Mouse (Mus musculus) Patski (cell line): ENCODE results near the gene Scube1. TPM values are rescaled to one million over a fixed set of nuclear protein-coding genes. Genes with fewer than 3 reads are reported as not detected.

Experiments
- ATAC-seq: fragments of 100-300 bp; one replicate; pipeline ENCODE4 v1.8.0; 2021
- CTCF ChIA-PET: fragments of 350-600 bp; sonication (Branson Sonifier 250); formaldehyde crosslinking; loops from one replicate; lab custom pipeline; 2022; ENCODE audit warnings: inconsistent platforms; lab: Charles Lee
- POLR2A ChIA-PET: fragments of 350-600 bp; sonication (Branson Sonifier 250); formaldehyde crosslinking; loops from one replicate; lab custom pipeline; 2022; ENCODE audit warnings: antibody characterized with exemption, inconsistent platforms; lab: Charles Lee
- DNase-seq: peaks from one replicate; pipeline ENCODE4 v3.0.0-alpha.2; 2011; ENCODE audit warnings: low read depth, low spot score
- H3K27me3 ChIP-seq: fragments of 371-371 bp; one replicate; pipeline ENCODE4 v1.5.1; 2021
- CTCF ChIP-seq: fragments of 100-300 bp; IDR thresholded peaks from one replicate; pipeline ENCODE4 v1.5.1; 2021
- in situ Hi-C: fragments of 300-500 bp; cut with MboI; formaldehyde crosslinking; loops from 3 replicates; pipeline ENCODE4 v1.11.1; 2018; ENCODE audit warnings: low pct_unique_long_range_greater_than_20kb, mixed read lengths
- polyA plus RNA-seq: library from polyadenylated mRNA; unstranded; gene quantifications from one replicate; pipeline ENCODE4 v1.2.3, GENCODE M21; 2021

Scube1 gene
- polyA plus RNA-seq, 1 experiment from 2014 or later, result 0.71 TPM

GRCm38 (mm10) chr15:83594513-83595363 is 130.1 kb downstream of the Scube1 start, which contains the start of gene Ttll12:
TSS of gene Ttll12 (minus strand) at chr15:83595157.
- POLR2A ChIA-PET, result interaction anchor here (0.8 to 1.4 kb wide), 4 partner anchors 8 to 39 kb away, joined by 3 to 6 read pairs (median 3); partner anchors contain the start of genes Mcat and Tspo
- TF ChIP-seq CTCF, result no peak
- in situ Hi-C loops, result no loop called here
- H3K27me3 ChIP-seq, result no peaks in the 10 kb centered on the region
- ATAC-seq (peak; percentile 68), DNase-seq (peak; percentile 61)
- CTCF ChIA-PET, result interaction anchor here (0.8 to 0.9 kb wide), 3 partner anchors 11 to 25 kb away, joined by 3 to 4 read pairs (median 3); no protein-coding TSS in a partner anchor

- H3K27me3 ChIP-seq, result no peaks in the 10 kb centered on the region
- POLR2A ChIA-PET, result interaction anchor here (0.8 to 1.4 kb wide), 4 partner anchors 9 to 39 kb away, joined by 3 to 6 read pairs (median 3); partner anchors contain the start of genes Mcat and Tspo
- in situ Hi-C loops, result no loop called here
- ATAC-seq (peak; percentile 20), DNase-seq (no peak)
- no peak for TF ChIP-seq CTCF
- CTCF ChIA-PET, result interaction anchor here (0.8 to 0.9 kb wide), 3 partner anchors 12 to 24 kb away, joined by 3 to 4 read pairs (median 3); no protein-coding TSS in a partner anchor
These were observed 130.9 kb downstream of the Scube1 start for GRCm38 (mm10) chr15:83593702-83594512.

GRCm38 (mm10) chr15:83593189-83593585 is 131.6 kb downstream of the Scube1 start:
- no peak for TF ChIP-seq CTCF
- CTCF ChIA-PET, result interaction anchor here (1.3 to 1.7 kb wide), 2 partner anchors 10 to 18 kb away, joined by 5 to 6 read pairs; no protein-coding TSS in a partner anchor
- DNase-seq, result no peak
- in situ Hi-C loops, result no loop called here
- peak; percentile 51 for ATAC-seq
- H3K27me3 ChIP-seq, result no peaks in the 10 kb centered on the region
- POLR2A ChIA-PET, result no interaction called here

GRCm38 (mm10) chr15:83592260-83593188 is 132.3 kb downstream of the Scube1 start:
- TF ChIP-seq CTCF, result no peak
- ChIA-PET POLR2A (interaction anchor here (0.6 kb wide), 1 partner anchor 1041 kb away, joined by 3 read pairs; no protein-coding TSS in a partner anchor), CTCF (interaction anchor here (1.3 to 1.7 kb wide), 2 partner anchors 10 to 17 kb away, joined by 5 to 6 read pairs; no protein-coding TSS in a partner anchor)
- ATAC-seq (no peak), DNase-seq (no peak)
- in situ Hi-C loops, result no loop called here
- H3K27me3 ChIP-seq, result no peaks in the 10 kb centered on the region

- ATAC-seq (no peak), DNase-seq (no peak)
- in situ Hi-C loops, result no loop called here
- CTCF ChIA-PET, result interaction anchor here (1.3 to 1.7 kb wide), 2 partner anchors 9 to 16 kb away, joined by 5 to 6 read pairs; no protein-coding TSS in a partner anchor
- POLR2A ChIA-PET, result interaction anchor here (0.6 kb wide), 1 partner anchor 1041 kb away, joined by 3 read pairs; no protein-coding TSS in a partner anchor
- TF ChIP-seq CTCF, result no peak
- no peaks in the 10 kb centered on the region for H3K27me3 ChIP-seq
These were observed 133.1 kb downstream of the Scube1 start for GRCm38 (mm10) chr15:83591758-83592157.

- ChIA-PET POLR2A (no interaction called here), CTCF (no interaction called here)
- ATAC-seq, result no peak
- no peak for TF ChIP-seq CTCF
- in situ Hi-C loops, result no loop called here
- no peak for DNase-seq
- no peaks in the 10 kb centered on the region for H3K27me3 ChIP-seq
These were observed 134.0 kb downstream of the Scube1 start for GRCm38 (mm10) chr15:83590841-83591240.

GRCm38 (mm10) chr15:83584741-83585220 is 140.0 kb downstream of the Scube1 start:
- ATAC-seq, result no peak
- no peak for TF ChIP-seq CTCF
- in situ Hi-C loops, result no loop called here
- CTCF ChIA-PET, result interaction anchor here (1.8 kb wide), 1 partner anchor 176 kb away, joined by 4 read pairs; no protein-coding TSS in a partner anchor
- no peaks in the 10 kb centered on the region for H3K27me3 ChIP-seq
- POLR2A ChIA-PET, result no interaction called here
- no peak for DNase-seq

- ChIA-PET CTCF (interaction anchor here (1.0 to 2.4 kb wide), 3 partner anchors 8 to 174 kb away, joined by 4 to 6 read pairs (median 4); no protein-coding TSS in a partner anchor), POLR2A (no interaction called here)
- DNase-seq (no peak), ATAC-seq (no peak)
- H3K27me3 ChIP-seq, result no peaks in the 10 kb centered on the region
- TF ChIP-seq CTCF, result no peak
- in situ Hi-C loops, result no loop called here
These were observed 141.2 kb downstream of the Scube1 start for GRCm38 (mm10) chr15:83583419-83584156.
